Mouse (Mus musculus): ENCODE measurements around the gene Jph2.
"Not testable (repeated sequence)": the region's sequence is repeated elsewhere in the genome, so short reads cannot be mapped to it uniquely, and the experiment has no call there.

Gene Jph2

GRCm38 (mm10) chr2:163397905-163398304 lies at the start of gene Jph2:
TSS of gene Jph2 (minus strand) at chr2:163397993.
- DNase-seq = no peak

DNA sequence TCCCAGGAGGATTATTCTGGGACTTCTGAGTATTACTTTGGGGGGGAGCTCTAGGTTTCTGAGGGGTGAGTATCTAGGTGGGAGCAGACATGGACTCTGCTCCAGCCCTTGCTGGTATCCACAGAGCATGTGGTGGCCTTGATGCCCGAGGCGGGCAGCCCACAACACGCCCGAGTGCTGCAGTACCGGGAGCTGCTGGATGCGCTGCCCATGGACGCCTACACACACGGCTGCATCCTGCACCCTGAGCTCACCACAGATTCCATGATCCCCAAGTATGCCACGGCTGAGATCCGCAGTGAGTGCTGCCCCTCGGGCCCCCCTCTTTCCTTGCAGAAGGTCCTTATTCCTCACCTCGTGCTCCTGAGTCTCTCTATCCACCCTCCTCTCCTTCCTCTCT lies 49.6 kb upstream of the Jph2 start:
- DNase-seq = no peak

DNA sequence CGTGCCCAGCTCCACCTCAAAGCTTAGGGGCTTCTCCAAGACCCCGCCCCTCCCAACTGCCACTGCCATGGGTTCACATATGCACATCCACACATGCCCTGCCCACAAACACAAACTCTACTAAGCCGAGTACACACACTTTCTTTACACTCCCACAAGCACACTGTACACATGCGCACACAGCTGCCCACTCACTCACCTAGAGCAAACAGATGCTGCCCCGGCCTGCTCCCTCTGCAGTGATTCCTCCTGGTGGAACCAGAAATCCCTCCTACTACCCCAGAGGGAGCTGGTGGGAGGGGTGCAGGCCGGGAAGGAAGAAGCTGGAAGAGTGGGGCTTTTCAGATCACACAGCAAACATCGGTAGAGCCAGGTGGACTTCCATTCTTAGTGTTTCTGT lies 46.2 kb upstream of the Jph2 start:
- DNase-seq = no peak

DNA sequence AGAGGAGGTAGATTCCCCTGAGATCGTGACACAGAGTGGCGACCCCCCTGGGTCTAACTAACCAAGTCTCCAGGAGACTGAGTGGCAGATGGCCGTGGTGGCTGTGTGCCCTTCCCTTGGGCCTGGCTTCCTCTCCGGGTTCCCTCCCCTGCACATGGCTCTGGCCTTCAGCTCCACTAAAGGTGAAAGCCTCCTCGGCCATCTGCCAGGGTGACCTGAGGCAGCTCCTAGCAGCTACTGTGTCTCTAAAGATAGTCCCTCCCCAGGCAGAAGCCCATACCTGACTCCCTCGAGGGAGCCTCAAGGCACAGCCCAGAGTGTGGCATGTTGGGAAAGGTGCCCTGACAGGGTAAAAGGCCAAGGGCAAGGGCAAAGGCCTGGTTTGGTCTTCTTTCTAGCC lies 45.8 kb upstream of the Jph2 start:
- peak; percentile 91 to 95 for DNase-seq

- peak; percentile 47 to 48 for DNase-seq
These were observed 41.7 kb upstream of the Jph2 start for GRCm38 (mm10) chr2:163439488-163439887.

DNA sequence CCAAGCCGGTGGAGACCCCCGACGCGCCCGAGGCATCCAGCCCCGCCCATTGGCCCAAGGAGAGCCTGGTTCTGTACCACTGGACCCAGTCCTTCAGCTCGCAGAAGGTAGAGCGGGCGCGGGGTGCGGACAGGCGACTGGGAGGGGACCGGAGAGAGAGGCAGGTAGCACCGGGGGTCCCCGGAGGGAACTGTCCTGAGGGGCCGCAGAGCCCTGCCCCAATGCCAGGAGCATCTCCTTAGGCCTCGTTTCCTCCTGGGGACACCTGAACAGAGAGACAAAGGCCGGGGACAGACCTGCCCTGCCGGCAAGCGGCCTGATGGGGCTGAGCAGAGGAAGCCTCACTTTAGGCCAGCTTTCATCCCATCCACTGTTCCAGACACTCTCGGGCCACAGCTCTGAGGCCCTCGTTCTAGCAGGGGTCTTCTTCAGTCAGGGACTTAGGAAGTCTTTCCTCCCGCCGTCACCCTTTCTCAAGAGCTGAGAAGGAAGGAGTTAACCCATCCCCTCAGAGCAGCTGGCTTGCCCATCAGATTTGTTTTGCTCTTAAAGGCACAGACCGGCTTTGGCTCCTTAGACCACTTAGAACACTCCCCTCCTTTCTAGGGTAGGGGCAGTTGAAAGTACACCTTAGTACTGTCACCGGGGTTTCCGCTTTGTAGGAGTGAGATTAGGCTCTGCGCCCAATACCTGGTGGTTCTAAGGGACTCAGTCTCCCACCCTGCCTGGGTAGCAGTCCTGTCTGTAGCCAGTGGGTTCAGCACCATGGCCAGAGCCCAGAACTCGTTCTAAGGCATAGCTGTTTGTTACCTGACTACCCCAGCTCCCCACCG lies 41.0 kb upstream of the Jph2 start:
- peak; percentile 50 to 81 for DNase-seq

DNA sequence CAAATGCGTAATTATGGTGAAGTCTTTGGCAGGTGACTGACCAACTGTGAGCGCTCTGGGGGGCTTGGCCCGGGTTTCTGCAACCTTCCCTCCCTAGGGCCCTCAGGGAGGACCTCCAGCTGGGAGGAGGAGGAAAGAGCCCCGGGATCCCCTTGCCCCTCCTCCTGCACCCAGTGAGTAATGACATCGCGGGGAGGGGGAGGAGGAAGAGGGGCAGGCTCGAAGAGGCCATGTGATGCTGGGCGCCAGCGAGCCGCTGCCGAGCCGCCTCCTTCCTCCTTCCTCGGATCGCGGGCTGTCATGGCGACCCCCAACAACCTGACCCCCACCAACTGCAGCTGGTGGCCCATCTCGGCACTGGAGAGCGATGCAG lies 40.4 kb upstream of the Jph2 start, which contains the start of gene Gdap1l1:
Gdap1l1 (plus strand) TSS at position 231 of the 373 bp plus-strand sequence.
- DNase-seq = peak; percentile 86 to 90

DNA sequence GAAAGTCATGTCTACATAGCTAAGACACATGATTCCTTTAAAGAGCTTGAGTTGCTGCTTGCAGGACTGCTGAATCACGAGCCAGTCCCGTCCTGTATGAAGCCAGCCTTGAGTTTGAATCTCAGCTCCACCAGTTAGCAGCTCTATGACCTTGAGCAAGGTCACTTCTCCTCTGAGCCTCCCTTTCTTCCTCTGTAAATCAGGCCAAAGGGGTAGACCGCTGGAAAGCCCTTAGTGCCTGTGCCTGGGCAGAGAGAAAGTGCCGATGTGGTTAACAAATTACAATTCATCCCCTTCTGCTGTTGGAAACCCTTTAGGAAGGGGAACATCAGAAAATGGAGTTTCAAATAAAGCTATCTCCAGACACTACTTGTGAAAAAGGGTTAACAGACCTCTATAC lies 40.0 kb upstream of the Jph2 start:
- DNase-seq = peak; percentile 42 to 52

GRCm38 (mm10) chr2:163433971-163434370 lies 36.2 kb upstream of the Jph2 start:
- DNase-seq = peak; percentile 98

DNA sequence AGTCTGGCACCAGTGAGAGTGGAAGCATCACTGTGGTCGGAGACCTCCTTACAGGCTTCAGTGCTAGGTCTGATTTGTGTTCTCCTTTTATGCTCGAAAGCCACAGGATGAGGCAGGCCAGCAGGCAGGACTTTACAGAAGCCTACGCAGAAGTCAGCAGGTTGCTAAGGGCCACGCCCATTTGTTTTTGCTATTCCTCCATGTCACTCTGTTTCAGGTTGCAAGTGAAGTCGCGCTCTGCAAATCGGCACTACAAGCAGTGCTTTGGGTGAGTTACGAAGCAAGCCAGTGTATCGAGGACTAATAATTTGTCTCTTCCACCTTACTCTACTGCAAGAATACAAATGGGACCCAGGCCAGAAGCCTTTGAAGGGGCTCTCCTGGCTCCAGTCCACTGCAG lies 33.5 kb upstream of the Jph2 start:
- no peak for DNase-seq

DNA sequence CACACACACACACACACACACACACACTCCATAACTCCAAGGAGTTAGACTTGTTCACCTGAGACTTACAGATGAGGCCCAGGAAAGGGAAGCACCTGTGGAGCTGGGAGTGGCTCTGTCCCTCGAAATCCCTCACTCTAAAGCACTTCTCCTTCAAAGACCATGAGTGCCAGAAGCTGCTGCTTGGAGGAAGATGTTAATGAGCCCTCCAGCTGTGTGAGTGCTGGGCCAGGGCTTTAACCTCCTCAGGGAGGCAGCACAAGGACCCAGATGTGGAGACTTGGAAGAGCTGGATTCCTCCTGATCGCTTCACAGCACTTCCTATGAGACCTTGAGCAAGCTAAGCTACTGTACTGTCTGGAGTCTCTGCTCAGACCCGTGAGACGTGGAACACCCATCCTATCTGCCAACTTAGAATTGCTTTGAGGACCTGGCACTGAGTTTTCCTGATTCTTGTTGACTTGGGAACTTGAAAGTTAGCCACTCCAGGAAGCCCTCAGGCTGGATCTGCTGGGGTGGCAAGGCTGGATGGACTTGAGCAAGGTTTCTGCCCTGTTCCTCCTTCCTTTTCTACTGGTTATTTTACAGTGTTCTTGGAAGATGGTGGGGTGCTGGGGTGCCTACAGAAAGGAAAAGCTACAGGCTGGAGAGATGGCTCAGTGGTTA lies 30.7 kb upstream of the Jph2 start:
- DNase-seq = no peak

GRCm38 (mm10) chr2:163424597-163424996 lies 26.8 kb upstream of the Jph2 start, which contains the start of gene Oser1:
TSS of gene Oser1 (minus strand) at chr2:163424697.
- no peak for DNase-seq

GRCm38 (mm10) chr2:163422895-163423660 lies 25.3 kb upstream of the Jph2 start:
- peak; percentile 18 to 19 for DNase-seq

DNA sequence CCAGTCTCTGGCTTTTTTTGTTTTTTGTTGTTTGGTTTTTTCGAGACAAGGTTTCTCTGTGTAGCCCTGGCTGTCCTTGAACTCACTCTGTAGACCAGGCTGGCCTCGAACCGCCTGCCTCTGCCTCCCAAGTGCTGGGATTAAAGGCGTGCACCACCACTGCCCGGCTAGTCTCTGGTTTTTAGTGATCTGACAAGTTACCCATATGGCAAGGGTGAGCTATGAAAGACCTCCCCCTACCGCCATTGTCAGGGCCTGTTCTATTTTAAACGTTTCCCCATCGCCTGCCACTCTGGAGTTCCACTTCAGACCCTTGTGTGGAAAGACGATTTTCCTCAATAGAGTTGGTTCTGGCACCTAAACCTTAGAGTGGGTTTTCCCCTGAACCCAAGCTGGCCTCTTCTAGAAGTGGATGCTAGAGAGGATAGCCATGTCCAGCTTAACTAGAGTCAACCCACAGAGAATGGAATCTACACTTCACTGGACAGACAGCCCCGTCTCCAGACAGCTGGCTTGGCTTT lies 22.6 kb upstream of the Jph2 start:
- no peak for DNase-seq

DNA sequence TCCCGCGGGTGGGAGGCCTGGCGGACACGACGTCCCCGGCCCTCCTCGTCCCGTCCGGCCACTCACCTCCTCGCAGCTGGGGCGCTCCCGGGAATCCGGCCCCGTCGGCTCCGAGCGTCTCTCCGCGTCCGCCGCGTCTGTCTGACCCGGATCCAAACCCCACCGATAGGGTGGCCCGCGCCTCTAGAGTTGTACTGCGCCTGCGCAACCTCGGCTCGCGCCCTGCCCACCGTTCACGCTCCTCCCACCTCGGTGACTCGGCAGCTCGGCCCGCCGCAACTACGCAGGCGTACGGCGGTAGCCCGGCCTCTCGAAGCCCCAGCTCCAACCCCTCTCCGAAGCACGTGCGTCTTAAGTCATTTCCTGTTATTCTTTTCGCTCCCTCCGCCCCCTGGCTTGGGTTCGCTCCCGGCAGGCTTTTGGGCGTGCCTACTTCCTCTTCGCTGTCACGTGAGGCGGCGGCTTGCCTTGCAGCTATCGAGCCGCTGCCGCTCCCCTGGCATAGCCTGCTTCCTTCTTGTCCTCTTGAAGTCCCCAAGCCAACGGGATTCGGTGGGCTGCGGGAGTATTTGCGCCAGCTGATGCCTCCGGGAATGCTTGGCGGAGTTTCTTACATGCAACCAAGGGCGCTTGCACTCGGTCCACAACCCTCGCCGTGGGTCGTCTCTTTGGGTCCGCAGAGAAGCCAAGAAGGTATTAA lies 21.7 kb upstream of the Jph2 start:
- peak; percentile 99 for DNase-seq

DNA sequence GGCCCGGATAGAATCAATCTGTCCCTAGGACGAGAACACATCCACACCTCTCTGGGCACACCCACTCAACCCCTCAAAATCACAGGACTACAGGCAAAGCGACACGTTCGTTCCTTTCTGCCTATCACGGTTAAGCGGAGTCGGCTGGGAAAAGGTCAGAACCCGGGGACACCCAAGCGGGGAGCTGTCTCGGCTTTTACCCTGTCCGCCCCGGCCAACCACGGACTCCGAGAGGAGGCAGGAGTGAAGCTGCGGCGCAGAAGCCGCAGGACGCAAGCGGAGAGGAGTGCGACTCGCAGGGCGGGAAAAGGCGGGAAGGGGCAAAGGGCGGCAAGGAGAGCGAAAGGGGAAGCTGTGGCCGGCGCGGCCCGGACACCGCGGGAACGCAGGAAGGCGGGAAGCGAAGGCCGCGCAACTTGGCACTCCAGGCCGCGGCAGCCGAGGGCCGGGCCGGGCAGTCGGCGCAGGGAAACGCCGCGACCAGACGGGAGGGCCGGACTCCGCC lies 21.1 kb upstream of the Jph2 start:
- no peak for DNase-seq

GRCm38 (mm10) chr2:163417830-163418229 lies 20.0 kb upstream of the Jph2 start:
- DNase-seq = no peak

DNA sequence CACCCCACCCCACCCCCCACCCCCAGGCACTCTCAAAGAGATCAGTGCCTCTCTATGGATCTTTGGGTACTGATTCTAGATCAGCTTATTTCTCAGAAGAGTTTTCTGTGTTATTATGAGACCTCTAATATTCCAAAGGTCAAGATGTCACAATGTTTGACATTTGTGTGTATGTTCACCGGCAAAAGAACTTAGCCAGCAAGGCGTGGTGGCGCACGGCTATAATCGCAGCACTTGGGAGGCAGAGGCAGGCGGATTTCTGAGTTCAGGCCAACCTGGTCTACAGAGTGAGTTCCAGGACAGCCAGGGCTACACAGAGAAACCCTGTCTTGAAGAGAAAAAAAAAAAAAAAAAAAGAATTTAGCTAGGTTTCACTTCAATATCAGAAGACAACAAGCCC lies 19.2 kb upstream of the Jph2 start:
- DNase-seq = no peak

DNA sequence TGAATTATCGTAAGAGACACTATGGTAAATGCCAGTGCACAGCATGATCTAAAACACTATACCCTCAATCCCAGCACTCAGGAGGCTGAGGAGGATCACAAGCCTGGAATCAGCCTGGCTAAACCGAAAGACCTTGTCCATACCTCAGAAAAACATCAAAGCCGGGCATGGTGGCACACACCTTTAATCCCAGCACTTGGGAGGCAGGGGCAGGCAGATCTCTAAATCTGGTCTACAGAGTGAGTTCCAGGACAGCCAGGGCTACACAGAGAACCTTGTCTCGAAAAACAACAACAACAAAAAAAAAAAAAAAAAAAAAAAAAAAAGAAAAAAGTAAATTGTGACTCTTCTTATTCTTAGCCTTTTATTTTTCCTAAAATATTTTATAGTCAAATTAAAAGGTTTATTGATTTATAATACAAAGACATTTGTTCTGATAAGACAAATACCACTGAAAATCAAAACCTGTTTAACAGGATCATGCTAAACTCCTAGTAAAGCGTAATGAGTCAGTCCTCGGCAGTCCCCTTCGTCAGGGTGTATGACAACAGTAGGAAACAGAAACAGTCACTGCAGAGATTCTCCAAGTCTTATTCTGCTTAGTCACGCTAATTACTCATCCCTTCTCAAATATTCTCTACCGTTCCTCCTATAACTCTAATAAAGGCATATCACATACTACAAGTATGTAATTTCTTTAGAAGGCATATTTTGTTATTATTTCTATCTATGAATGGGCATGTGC lies 15.2 kb upstream of the Jph2 start:
- DNase-seq = no peak

DNA sequence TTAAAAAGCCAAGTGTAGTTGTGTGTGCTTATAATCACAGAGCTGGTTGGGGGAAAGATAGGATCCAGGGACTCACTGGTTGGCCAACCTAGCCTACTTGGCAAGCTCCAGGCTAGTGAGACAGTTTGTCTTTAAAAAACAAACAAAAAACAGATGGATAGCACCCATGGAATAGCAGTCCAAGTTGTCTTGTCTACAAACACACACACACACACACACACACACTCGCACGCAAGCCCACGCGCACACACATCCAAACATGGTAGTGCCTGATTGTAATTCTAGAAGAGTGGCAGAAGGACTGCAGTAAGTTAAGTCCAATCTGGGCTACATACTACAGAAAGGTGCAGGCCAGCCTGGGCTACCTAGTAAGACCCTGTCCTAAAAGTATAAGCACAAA lies 14.6 kb upstream of the Jph2 start:
- DNase-seq = no peak

DNA sequence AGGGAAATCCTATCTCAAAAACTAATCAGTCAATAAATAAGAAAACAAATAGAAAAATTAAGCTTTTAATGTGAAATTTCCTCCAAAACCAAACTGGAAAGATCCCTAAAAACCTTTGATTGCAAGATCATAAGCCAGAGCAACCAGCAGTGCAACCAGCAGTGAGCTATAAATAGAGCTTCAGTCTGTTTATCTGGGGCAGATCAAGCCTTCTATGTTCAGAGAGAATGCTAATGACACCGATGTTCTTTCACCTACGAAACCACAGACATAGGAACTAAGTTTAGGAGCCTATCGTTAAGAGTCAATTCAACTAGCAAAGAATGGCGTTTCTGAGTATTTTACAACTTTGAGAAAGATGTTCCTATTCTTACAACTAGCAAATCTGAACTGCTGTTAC lies 14.0 kb upstream of the Jph2 start:
- DNase-seq = no peak

DNA sequence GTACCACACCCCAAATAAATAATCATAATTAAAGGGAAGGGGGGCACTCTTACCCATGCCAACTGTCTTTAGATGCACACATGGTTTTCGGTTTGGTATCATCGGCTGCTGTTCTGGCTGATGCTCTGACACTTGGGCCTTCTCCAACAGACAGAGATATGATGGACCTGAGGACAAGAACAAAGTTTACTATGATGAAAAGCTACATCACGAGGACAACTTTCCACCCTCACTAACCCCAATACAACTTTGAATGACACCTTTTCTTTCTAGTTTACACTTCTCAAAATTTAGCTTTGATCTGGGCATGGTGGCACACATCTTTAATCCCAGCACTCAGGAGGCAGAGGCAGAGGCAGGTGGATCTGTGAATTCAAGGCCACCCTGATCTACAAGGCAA lies 13.6 kb upstream of the Jph2 start:
- DNase-seq = not testable (repeated sequence)
